Mouse (Mus musculus): ENCODE data around the gene Wfdc6b. TPM values are rescaled to one million over a fixed set of nuclear protein-coding genes. Genes with fewer than 3 reads are reported as not detected.

The Wfdc6b gene
- polyA plus RNA-seq, 1 experiment from 2014 or later, result not detected

Other genes with a start within 250 kb of the Wfdc6b start
- not detected in 2 replicates for gene Slpi, start 224.4 kb upstream of the Wfdc6b start, polyA plus RNA-seq (2015; fragmentation: Nextera tagmentation; extraction: Ambion mirVana)
- not detected in 2 replicates for gene Rbpjl, start 210.4 kb upstream of the Wfdc6b start, polyA plus RNA-seq (2015; fragmentation: Nextera tagmentation; extraction: Ambion mirVana)
- 0.15 and 0.45 TPM in 2 replicates for gene Matn4, start 208.4 kb upstream of the Wfdc6b start, polyA plus RNA-seq (2015; fragmentation: Nextera tagmentation; extraction: Ambion mirVana)
- 7.9 and 8.6 TPM in 2 replicates for gene Sdc4, start 169.6 kb upstream of the Wfdc6b start, polyA plus RNA-seq (2015; fragmentation: Nextera tagmentation; extraction: Ambion mirVana)
- 71.8 and 72.4 TPM in 2 replicates for gene Sys1, start 156.6 kb upstream of the Wfdc6b start, polyA plus RNA-seq (2015; fragmentation: Nextera tagmentation; extraction: Ambion mirVana)
- gene Gm20458, start 152.6 kb upstream of the Wfdc6b start, polyA plus RNA-seq (2015; fragmentation: Nextera tagmentation; extraction: Ambion mirVana), result 3.6 and 3.7 TPM in 2 replicates
- gene Trp53tg5, start 139.8 kb upstream of the Wfdc6b start, polyA plus RNA-seq (2015; fragmentation: Nextera tagmentation; extraction: Ambion mirVana), result not detected in 2 replicates
- 6.3 and 7.3 TPM in 2 replicates for gene Dbndd2, start 127.4 kb upstream of the Wfdc6b start, polyA plus RNA-seq (2015; fragmentation: Nextera tagmentation; extraction: Ambion mirVana)
- 47.2 and 52.2 TPM in 2 replicates for gene Pigt, start 116.0 kb upstream of the Wfdc6b start, polyA plus RNA-seq (2015; fragmentation: Nextera tagmentation; extraction: Ambion mirVana)
- gene Wfdc2, start 51.1 kb upstream of the Wfdc6b start, polyA plus RNA-seq (2015; fragmentation: Nextera tagmentation; extraction: Ambion mirVana), result 15.4 and 21.2 TPM in 2 replicates
- gene Spint3, start 40.1 kb upstream of the Wfdc6b start, polyA plus RNA-seq (2015; fragmentation: Nextera tagmentation; extraction: Ambion mirVana), result not detected in 2 replicates
- not detected in 2 replicates for gene Wfdc6a, start 28.1 kb upstream of the Wfdc6b start, polyA plus RNA-seq (2015; fragmentation: Nextera tagmentation; extraction: Ambion mirVana)
- gene Eppin, start 19.9 kb upstream of the Wfdc6b start, polyA plus RNA-seq (2015; fragmentation: Nextera tagmentation; extraction: Ambion mirVana), result not detected in 2 replicates
- not detected in 2 replicates for gene Wfdc8, start 104 bp downstream of the Wfdc6b start, polyA plus RNA-seq (2015; fragmentation: Nextera tagmentation; extraction: Ambion mirVana)
- gene Wfdc16, start 25.3 kb downstream of the Wfdc6b start, polyA plus RNA-seq (2015; fragmentation: Nextera tagmentation; extraction: Ambion mirVana), result not detected in 2 replicates
- not detected in 2 replicates for gene Wfdc10, start 42.5 kb downstream of the Wfdc6b start, polyA plus RNA-seq (2015; fragmentation: Nextera tagmentation; extraction: Ambion mirVana)
- gene Wfdc9, start 43.1 kb downstream of the Wfdc6b start, polyA plus RNA-seq (2015; fragmentation: Nextera tagmentation; extraction: Ambion mirVana), result not detected in 2 replicates
- gene Wfdc11, start 60.6 kb downstream of the Wfdc6b start, polyA plus RNA-seq (2015; fragmentation: Nextera tagmentation; extraction: Ambion mirVana), result not detected in 2 replicates
- not detected in 2 replicates for gene Wfdc13, start 71.6 kb downstream of the Wfdc6b start, polyA plus RNA-seq (2015; fragmentation: Nextera tagmentation; extraction: Ambion mirVana)
- not detected in 2 replicates for gene Spint4, start 85.0 kb downstream of the Wfdc6b start, polyA plus RNA-seq (2015; fragmentation: Nextera tagmentation; extraction: Ambion mirVana)
- gene Spint5, start 101.8 kb downstream of the Wfdc6b start, polyA plus RNA-seq (2015; fragmentation: Nextera tagmentation; extraction: Ambion mirVana), result not detected in 2 replicates
- 0.92 and 1.4 TPM in 2 replicates for gene Wfdc3, start 132.4 kb downstream of the Wfdc6b start, polyA plus RNA-seq (2015; fragmentation: Nextera tagmentation; extraction: Ambion mirVana)
- 75.2 and 80.2 TPM in 2 replicates for gene Dnttip1, start 132.5 kb downstream of the Wfdc6b start, polyA plus RNA-seq (2015; fragmentation: Nextera tagmentation; extraction: Ambion mirVana)
- gene Ube2c, start 156.4 kb downstream of the Wfdc6b start, polyA plus RNA-seq (2015; fragmentation: Nextera tagmentation; extraction: Ambion mirVana), result 476 and 507 TPM in 2 replicates
- gene Tnnc2, start 166.4 kb downstream of the Wfdc6b start, polyA plus RNA-seq (2015; fragmentation: Nextera tagmentation; extraction: Ambion mirVana), result not detected in 2 replicates
- 14.7 and 15.4 TPM in 2 replicates for gene Snx21, start 172.3 kb downstream of the Wfdc6b start, polyA plus RNA-seq (2015; fragmentation: Nextera tagmentation; extraction: Ambion mirVana)
- 16.5 and 17.0 TPM in 2 replicates for gene Acot8, start 191.4 kb downstream of the Wfdc6b start, polyA plus RNA-seq (2015; fragmentation: Nextera tagmentation; extraction: Ambion mirVana)
- 11.7 and 12.1 TPM in 2 replicates for gene Zswim3, start 191.6 kb downstream of the Wfdc6b start, polyA plus RNA-seq (2015; fragmentation: Nextera tagmentation; extraction: Ambion mirVana)
- 22.1 and 23.2 TPM in 2 replicates for gene Zswim1, start 209.2 kb downstream of the Wfdc6b start, polyA plus RNA-seq (2015; fragmentation: Nextera tagmentation; extraction: Ambion mirVana)
- gene Spata25, start 215.0 kb downstream of the Wfdc6b start, polyA plus RNA-seq (2015; fragmentation: Nextera tagmentation; extraction: Ambion mirVana), result not detected in 2 replicates
- gene Ctsa, start 219.4 kb downstream of the Wfdc6b start, polyA plus RNA-seq (2015; fragmentation: Nextera tagmentation; extraction: Ambion mirVana), result 82.7 and 91.6 TPM in 2 replicates
- gene Neurl2, start 219.9 kb downstream of the Wfdc6b start, polyA plus RNA-seq (2015; fragmentation: Nextera tagmentation; extraction: Ambion mirVana), result 4.0 and 4.2 TPM in 2 replicates
- gene Pltp, start 244.2 kb downstream of the Wfdc6b start, polyA plus RNA-seq (2015; fragmentation: Nextera tagmentation; extraction: Ambion mirVana), result 34.3 and 35.4 TPM in 2 replicates

All from forebrain, embryonic 13.5 days (tissue).